Mouse (Mus musculus) hindbrain, embryonic 12.5 days (tissue): ENCODE data around the gene Tars. TPM values are rescaled to one million over a fixed set of nuclear protein-coding genes. Genes with fewer than 3 reads are reported as not detected.

ENCODE experiments used
- ATAC-seq: fragments of 200-750 bp; cut with Nextera tagmentation; 2 replicates; pipeline ENCODE4 v1.8.0; 2017; ENCODE audit warnings: moderate TSS enrichment; ENCODE audit not compliant: low FRiP score
- H3K27ac ChIP-seq: fragments of 300-500 bp; sonication (generic); 2 replicates; pipeline ENCODE4 v1.5.1; 2016; ENCODE audit warnings: mild to moderate bottlenecking
- H3K27me3 ChIP-seq: fragments of 300-500 bp; sonication (generic); 2 replicates; pipeline ENCODE4 v1.6.1; 2016; ENCODE audit warnings: mild to moderate bottlenecking
- H3K36me3 ChIP-seq: fragments of 300-500 bp; sonication (generic); 2 replicates; pipeline ENCODE4 v1.6.1; 2016; ENCODE audit warnings: mild to moderate bottlenecking
- H3K4me1 ChIP-seq: fragments of 300-500 bp; sonication (generic); 2 replicates; pipeline ENCODE4 v1.6.1; 2016
- H3K4me2 ChIP-seq: fragments of 300-500 bp; sonication (generic); replicated peaks from 2 replicates; pipeline ENCODE4 v1.6.1; 2016; ENCODE audit warnings: mild to moderate bottlenecking
- H3K4me3 ChIP-seq: fragments of 300-500 bp; sonication (generic); 2 replicates; pipeline ENCODE4 v1.5.1; 2016; ENCODE audit warnings: mild to moderate bottlenecking
- H3K9ac ChIP-seq: fragments of 300-500 bp; sonication (generic); 2 replicates; pipeline ENCODE4 v1.6.1; 2016; ENCODE audit warnings: mild to moderate bottlenecking, moderate library complexity
- H3K9me3 ChIP-seq: fragments of 300-500 bp; sonication (generic); replicated peaks from 2 replicates; pipeline ENCODE4 v1.6.1; 2016; ENCODE audit warnings: mild to moderate bottlenecking
- WGBS: fragments of 180-500 bp; shearing (Covaris S2); methylation state at CpG from one replicate; pipeline ENCODE4 v1.1.7; 2016; 5-methylcytosine and 5-hydroxymethylcytosine counted together
- polyA plus RNA-seq: library from polyadenylated mRNA; unstranded; fragments of >200 nt; fragmentation: Nextera tagmentation; extraction: Ambion mirVana; gene quantifications from 2 replicates; pipeline ENCODE4 v1.2.1, GENCODE M21; 2016

The Tars gene
- polyA plus RNA-seq, 1 experiment from 2014 or later: 75.8 TPM

DNA sequence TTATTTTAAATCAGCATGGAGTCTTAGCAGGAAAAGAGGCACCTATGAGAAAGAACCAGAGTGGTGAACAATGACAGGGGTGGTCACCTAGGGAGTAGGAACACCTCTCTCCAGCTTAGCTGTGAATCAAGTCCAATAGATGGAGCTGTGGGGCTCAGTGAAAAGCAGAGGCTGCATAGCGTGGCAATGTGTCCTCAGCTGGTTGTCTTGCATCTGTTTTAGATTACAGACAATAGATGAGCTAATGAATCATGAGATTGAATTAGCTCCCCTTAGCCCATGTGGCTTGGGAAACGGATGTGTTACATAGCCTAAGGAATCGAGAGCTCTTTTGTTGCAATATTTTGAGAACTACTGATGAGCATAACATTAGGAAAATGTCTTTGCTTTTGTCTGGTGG lies 43.6 kb downstream of the Tars start:
- Histone ChIP-seq H3K9ac (no peak overlapping the region), H3K27ac (no peak overlapping the region), H3K27me3 (no peaks in the 10 kb centered on the region), H3K4me1 (no peaks in the 10 kb centered on the region), H3K36me3 (no peaks in the 10 kb centered on the region), H3K4me2 (no peak overlapping the region), H3K4me3 (no peak overlapping the region), H3K9me3 (no peaks in the 10 kb centered on the region)
- no peak for ATAC-seq
- WGBS: 55% methylated on average over 3 of the region's 3 CpGs

DNA sequence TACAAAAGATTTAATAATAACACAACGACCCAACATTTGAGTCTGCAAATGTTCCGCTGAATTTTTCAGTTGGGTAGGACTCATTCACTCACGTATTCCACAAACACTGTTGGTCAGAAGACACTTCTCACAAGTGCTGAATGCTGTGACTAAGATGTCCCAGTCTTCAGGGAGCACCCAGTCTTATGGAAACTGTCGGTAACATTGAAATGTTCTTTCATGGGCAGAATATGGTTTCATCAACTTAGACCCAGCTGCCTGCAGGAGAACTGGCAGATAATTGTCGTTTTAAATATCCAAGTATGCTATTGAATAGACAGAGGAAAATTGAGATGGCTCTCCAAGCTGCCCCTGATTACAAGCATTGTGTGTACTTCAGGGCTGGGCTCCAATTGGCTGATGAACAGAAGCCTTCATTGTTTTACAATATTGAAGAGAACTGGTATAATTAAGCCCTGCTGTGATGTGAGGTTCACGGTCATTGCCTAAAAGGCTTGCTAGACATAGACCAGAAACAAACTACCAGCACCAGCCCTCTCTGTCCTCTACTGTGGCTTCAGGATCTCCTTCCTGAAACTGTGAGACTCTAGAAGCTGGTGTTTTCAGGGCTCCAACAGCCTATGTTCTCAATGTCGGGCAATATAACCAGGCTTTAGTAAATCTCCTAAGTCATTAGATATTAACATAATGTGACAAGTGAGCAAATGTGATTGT lies 59.8 kb downstream of the Tars start:
- Histone ChIP-seq H3K9ac (no peak overlapping the region), H3K4me2 (no peak overlapping the region), H3K4me3 (no peak overlapping the region), H3K27me3 (no peaks in the 10 kb centered on the region), H3K36me3 (no peaks in the 10 kb centered on the region), H3K4me1 (no peaks in the 10 kb centered on the region), H3K9me3 (no peaks in the 10 kb centered on the region), H3K27ac (no peak overlapping the region)
- WGBS: 87% methylated on average over 7 of the region's 7 CpGs
- ATAC-seq: no peak
